ENCODE assay signal across 8 mouse cellular contexts in the genomic region with DNA sequence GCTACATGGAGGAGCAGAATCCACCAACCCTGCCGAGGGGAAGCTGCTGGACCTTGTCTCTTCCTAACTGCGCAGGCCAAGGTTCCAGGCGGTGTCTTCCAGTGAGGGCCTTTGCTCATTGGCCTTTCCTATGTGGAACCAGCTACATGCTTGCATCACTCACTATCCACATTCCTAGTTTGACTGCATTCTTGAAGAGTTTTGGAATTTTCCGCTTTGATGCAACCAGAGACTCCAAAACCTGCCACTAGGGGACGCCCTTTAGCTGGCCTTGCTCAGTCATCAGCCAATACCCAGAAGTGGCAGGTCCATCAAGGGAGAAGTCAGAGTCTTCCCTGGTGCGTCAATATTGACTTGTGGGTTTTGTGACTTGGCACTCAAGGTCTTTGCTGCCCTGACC.
A peak's percentile ranks its signal among the peaks of the same experiment; 100 is the strongest.
DNase-seq lines count a peak whose midpoint lies in the region; ATAC-seq and TF ChIP-seq lines count a peak whose summit lies in the region.

No protein-coding gene starts in this region.

- 16% methylated on average over 6 of the region's 6 CpGs for WGBS in embryonic facial prominence, embryonic 11.5 days

- H3K9me3 ChIP-seq in embryonic facial prominence, embryonic 11.5 days (replicated peaks; ENCODE audit: control insufficient read depth, low read length), result no peaks in the 10 kb centered on the region

- ATAC-seq in embryonic facial prominence, embryonic 11.5 days (replicated peaks; ENCODE audit: insufficient number of reproducible peaks, low FRiP score, low TSS enrichment, low read depth), result peak; percentile 65

- no peak overlapping the region for H3K4me2 ChIP-seq in embryonic facial prominence, embryonic 11.5 days (ENCODE audit: low read depth, low read length)

- peak; percentile 41 to 63 for DNase-seq in CD8-positive naive resting alpha-beta T cell, adult 2 months (ENCODE audit: low read depth in 2 of 2, low spot score in 2 of 2)
- DNase-seq in adrenal gland, postnatal 10 days, result peak; percentile 94
- DNase-seq in embryonic facial prominence, embryonic 11.5 days (ENCODE audit: low spot score), result peak; percentile 88
- peak; percentile 76 to 89 for DNase-seq in heart, postnatal 10 days
- peak; percentile 89 to 94 for DNase-seq in layer of hippocampus, adult 2 months (ENCODE audit: low spot score in 2 of 2)
- peak; percentile 93 for DNase-seq in lung, postnatal 10 days
- peak; percentile 72 for DNase-seq in right cerebral cortex, postnatal 25 days
- DNase-seq in urinary bladder, postnatal 25 days (ENCODE audit: low spot score), result peak; percentile 90

- intact Hi-C loops in heart, postnatal 10 days (cut with DNase I), result loop anchor here (2.0 to 5.0 kb wide), 2 partner anchors 208 to 787 kb away; no protein-coding TSS in a partner anchor

- no peak overlapping the region for H3K4me3 ChIP-seq in embryonic facial prominence, embryonic 11.5 days (ENCODE audit: low read depth, low read length)
- peak overlapping the region; percentile 37 for H3K4me3 ChIP-seq in layer of hippocampus, adult 2 months

- H3K36me3 ChIP-seq in embryonic facial prominence, embryonic 11.5 days (replicated peaks; ENCODE audit: control insufficient read depth, insufficient read depth, low read depth, low read length), result no peaks in the 10 kb centered on the region

- H3K27me3 ChIP-seq in embryonic facial prominence, embryonic 11.5 days (ENCODE audit: control insufficient read depth, insufficient read depth, low read length), result no peaks in the 10 kb centered on the region

- H3K9ac ChIP-seq in embryonic facial prominence, embryonic 11.5 days (replicated peaks; ENCODE audit: low read length), result no peak overlapping the region

- TF ChIP-seq CTCF in layer of hippocampus, adult 2 months (conservative IDR thresholded peaks at IDR 0.05), result peak; percentile 99

- no peak overlapping the region for H3K27ac ChIP-seq in embryonic facial prominence, embryonic 11.5 days (replicated peaks; ENCODE audit: low read depth, low read length)
- H3K27ac ChIP-seq in layer of hippocampus, adult 2 months, result peak overlapping the region; percentile 82

- H3K4me1 ChIP-seq in embryonic facial prominence, embryonic 11.5 days (ENCODE audit: control insufficient read depth, insufficient read depth, low read length), result no peaks in the 10 kb centered on the region
